Mouse (Mus musculus): Measurements from ENCODE around the gene Tspan4. TPM values are rescaled to one million over a fixed set of nuclear protein-coding genes. Genes with fewer than 3 reads are reported as not detected.

Gene Tspan4
- polyA plus RNA-seq, 1 experiment from 2014 or later: 32.6 TPM

GRCm38 (mm10) chr7:141465388-141466044 is 9.5 kb upstream of the Tspan4 start:
- Histone ChIP-seq H3K9me3 (no peaks in the 10 kb centered on the region), H3K9ac (replicated peaks) (no peak overlapping the region), H3K4me2 (replicated peaks) (no peak overlapping the region), H3K27ac (replicated peaks) (no peak overlapping the region), H3K4me3 (peak overlapping the region; percentile 17; the same call in 1 of the 2 replicates), H3K4me1 (peaks cover 54% of the 10 kb centered on the region), H3K27me3 (peaks cover 67% of the 10 kb centered on the region), H3K36me3 (peaks cover 10% of the 10 kb centered on the region)
- WGBS: 43% methylated on average over 8 of the region's 10 CpGs
- no peak for ATAC-seq (ENCODE audit: low FRiP score, low read depth)

DNA sequence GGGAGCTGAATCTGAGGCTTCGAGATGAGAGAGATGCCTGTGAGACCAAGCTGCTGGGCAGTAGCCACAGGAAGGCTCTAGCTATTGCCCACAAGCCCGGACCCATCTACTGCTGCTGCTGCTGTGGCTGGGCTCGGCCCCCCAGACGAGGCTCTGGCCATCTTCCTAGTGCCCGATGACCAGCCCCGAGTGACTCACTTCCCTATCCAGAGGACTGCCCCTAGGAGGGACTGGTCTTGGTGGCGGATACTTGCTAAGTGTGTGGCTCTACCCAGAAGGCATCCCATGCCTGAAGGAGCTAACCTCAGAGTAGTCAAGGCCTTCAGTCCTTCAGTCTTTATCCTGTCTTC is 9.0 kb upstream of the Tspan4 start:
- Histone ChIP-seq H3K9me3 (no peaks in the 10 kb centered on the region), H3K27me3 (peaks cover 62% of the 10 kb centered on the region)

DNA sequence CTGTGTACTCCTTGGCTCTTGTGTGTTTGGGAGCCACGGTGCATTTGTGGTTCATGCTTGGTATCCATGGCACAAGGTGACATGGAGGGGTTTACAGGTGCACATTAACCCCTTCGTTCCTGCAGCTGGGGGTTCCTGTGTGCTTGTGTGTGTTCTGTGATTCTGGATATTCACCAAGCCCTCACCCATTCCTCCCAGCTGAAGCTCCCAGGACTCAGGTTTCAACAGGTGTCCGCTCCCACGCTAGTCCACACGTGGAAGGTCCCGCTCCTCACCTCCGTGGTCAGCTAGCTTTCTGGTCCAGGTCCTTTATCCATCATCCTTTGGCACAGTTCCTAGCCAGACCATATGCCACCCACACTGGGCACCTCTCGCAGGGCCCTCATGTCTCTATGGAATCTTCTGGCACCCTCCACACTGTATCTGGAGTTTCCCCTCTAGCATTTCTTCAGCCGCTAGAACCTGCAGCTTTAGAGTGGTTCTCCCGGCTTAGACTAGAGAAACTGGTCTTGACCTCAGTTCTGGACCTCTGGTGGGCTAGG is 8.4 kb upstream of the Tspan4 start:
- no peak overlapping the region for H3K27ac ChIP-seq (replicated peaks)
- peaks cover 51% of the 10 kb centered on the region for H3K4me1 ChIP-seq

More for the DNA sequence above, 9.0 kb upstream of the Tspan4 start:
- ATAC-seq (ENCODE audit: low FRiP score, low read depth): no peak
- Histone ChIP-seq H3K9ac (replicated peaks) (no peak overlapping the region), H3K4me1 (peaks cover 54% of the 10 kb centered on the region), H3K4me2 (replicated peaks) (no peak overlapping the region), H3K36me3 (peaks cover 15% of the 10 kb centered on the region), H3K4me3 (no peak overlapping the region), H3K27ac (replicated peaks) (no peak overlapping the region)
- WGBS: 84% methylated on average over 7 of the region's 7 CpGs

GRCm38 (mm10) chr7:141467230-141468030 is 7.6 kb upstream of the Tspan4 start, which contains the start of gene Cd151:
TSS of gene Cd151 (plus strand) at chr7:141467392.
- Histone ChIP-seq H3K27ac (replicated peaks) (peak within 1 kb of the TSS; percentile 79), H3K4me2 (replicated peaks) (peak within 1 kb of the TSS; percentile 74), H3K36me3 (peaks cover 27% of the 10 kb centered on the region), H3K4me3 (peak within 1 kb of the TSS; percentile 70), H3K9ac (replicated peaks) (peak within 1 kb of the TSS; percentile 83), H3K4me1 (peaks cover 43% of the 10 kb centered on the region), H3K27me3 (peaks cover 48% of the 10 kb centered on the region), H3K9me3 (no peaks in the 10 kb centered on the region)
- peak; percentile 74 for ATAC-seq (ENCODE audit: low FRiP score, low read depth)
- under 1% methylated on average over 52 of the region's 52 CpGs for WGBS

More for the DNA sequence above, 8.4 kb upstream of the Tspan4 start:
- H3K27me3 ChIP-seq: peaks cover 55% of the 10 kb centered on the region
- H3K4me3 ChIP-seq: peak overlapping the region; percentile 70
- H3K4me2 ChIP-seq (replicated peaks): peak overlapping the region; percentile 74
- WGBS: 58% methylated on average over 10 of the region's 10 CpGs
- H3K9me3 ChIP-seq: no peaks in the 10 kb centered on the region
- H3K9ac ChIP-seq (replicated peaks): peak overlapping the region; percentile 83
- peaks cover 21% of the 10 kb centered on the region for H3K36me3 ChIP-seq
- no peak; the same call in 1 of the 2 replicates for ATAC-seq (ENCODE audit: low FRiP score, low read depth)

GRCm38 (mm10) chr7:141468164-141468521 is 6.9 kb upstream of the Tspan4 start:
- Histone ChIP-seq H3K4me3 (peak overlapping the region; percentile 70), H3K36me3 (peaks cover 32% of the 10 kb centered on the region), H3K9me3 (no peaks in the 10 kb centered on the region), H3K27ac (replicated peaks) (peak overlapping the region; percentile 79), H3K4me1 (peaks cover 43% of the 10 kb centered on the region), H3K27me3 (peaks cover 40% of the 10 kb centered on the region), H3K4me2 (replicated peaks) (peak overlapping the region; percentile 74), H3K9ac (replicated peaks) (peak overlapping the region; percentile 83)
- 28% methylated on average over 5 of the region's 5 CpGs for WGBS
- ATAC-seq (ENCODE audit: low FRiP score, low read depth): peak; percentile 23; the same call in 1 of the 2 replicates

DNA sequence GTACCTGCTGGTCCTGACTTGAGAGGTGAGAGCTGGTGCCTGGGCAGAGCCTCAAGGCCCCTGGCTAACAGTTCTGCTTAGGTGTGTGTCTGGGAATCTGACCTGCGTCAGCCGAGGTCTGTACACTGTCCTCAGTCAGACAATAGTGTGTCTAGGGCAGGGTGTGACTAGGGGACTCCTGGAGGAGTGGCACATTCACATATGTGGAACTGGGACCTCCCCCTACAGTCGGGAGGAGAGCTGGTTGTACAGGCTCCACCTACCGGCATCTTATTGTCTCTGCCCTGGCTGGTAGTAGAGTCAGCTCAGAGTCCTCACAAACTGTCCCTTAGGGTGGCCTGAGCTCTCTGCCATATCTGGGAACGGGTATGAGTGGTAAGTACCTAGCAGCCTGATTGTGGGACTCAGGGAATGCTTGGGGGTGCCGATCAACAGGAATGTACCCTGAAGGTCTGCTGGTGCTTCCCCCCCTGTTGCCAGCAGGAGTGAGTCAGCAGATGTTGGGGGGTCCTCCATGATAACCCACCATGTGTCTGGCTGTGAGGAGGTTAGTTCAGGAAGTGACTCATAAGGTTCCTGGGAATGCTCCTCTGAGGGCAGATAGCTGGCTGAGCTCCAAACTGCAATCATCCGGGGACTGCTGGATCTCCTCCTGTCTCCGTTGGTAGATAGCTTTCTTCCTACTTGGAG is 6.4 kb upstream of the Tspan4 start:
- no peaks in the 10 kb centered on the region for H3K9me3 ChIP-seq
- H3K4me1 ChIP-seq: peaks cover 47% of the 10 kb centered on the region
- peak; percentile 78 for ATAC-seq (ENCODE audit: low FRiP score, low read depth)
- peak overlapping the region; percentile 79 for H3K27ac ChIP-seq (replicated peaks)
- H3K4me2 ChIP-seq (replicated peaks): peak overlapping the region; percentile 74
- peaks cover 35% of the 10 kb centered on the region for H3K27me3 ChIP-seq
- WGBS: 21% methylated on average over 8 of the region's 8 CpGs
- H3K4me3 ChIP-seq: peak overlapping the region; percentile 70
- peak overlapping the region; percentile 83 for H3K9ac ChIP-seq (replicated peaks)
- H3K36me3 ChIP-seq: peaks cover 32% of the 10 kb centered on the region

- 69% methylated on average over 6 of the region's 6 CpGs for WGBS
- H3K4me1 ChIP-seq: peaks cover 52% of the 10 kb centered on the region
- no peaks in the 10 kb centered on the region for H3K9me3 ChIP-seq
- H3K27me3 ChIP-seq: peaks cover 28% of the 10 kb centered on the region
- H3K36me3 ChIP-seq: peaks cover 32% of the 10 kb centered on the region
- H3K9ac ChIP-seq (replicated peaks): peak overlapping the region; percentile 41
- peak overlapping the region; percentile 70 for H3K4me3 ChIP-seq
- no peak overlapping the region; the same call in 1 of the 2 replicates for H3K27ac ChIP-seq (replicated peaks)
- ATAC-seq (ENCODE audit: low FRiP score, low read depth): no peak
- H3K4me2 ChIP-seq (replicated peaks): peak overlapping the region; percentile 74
These were observed 5.7 kb upstream of the Tspan4 start for GRCm38 (mm10) chr7:141469352-141469751.

- Histone ChIP-seq H3K4me2 (replicated peaks) (peak overlapping the region; percentile 74), H3K4me3 (0 out of 2 replicates have a peak overlapping the region, but pooled peaks have one; percentile 70), H3K27ac (replicated peaks) (0 out of 2 replicates have a peak overlapping the region, but pooled peaks have one; percentile 10), H3K9me3 (no peaks in the 10 kb centered on the region), H3K9ac (replicated peaks) (0 out of 2 replicates have a peak overlapping the region, but pooled peaks have one; percentile 41), H3K36me3 (peaks cover 32% of the 10 kb centered on the region), H3K27me3 (peaks cover 21% of the 10 kb centered on the region), H3K4me1 (peaks cover 48% of the 10 kb centered on the region)
- no peak for ATAC-seq (ENCODE audit: low FRiP score, low read depth)
- WGBS: 91% methylated on average over 18 of the region's 18 CpGs
These were observed 5.0 kb upstream of the Tspan4 start for GRCm38 (mm10) chr7:141469901-141470636.

- H3K36me3 ChIP-seq: peaks cover 32% of the 10 kb centered on the region
- H3K4me1 ChIP-seq: peaks cover 51% of the 10 kb centered on the region
- no peak overlapping the region for H3K9ac ChIP-seq (replicated peaks)
- peaks cover 18% of the 10 kb centered on the region for H3K27me3 ChIP-seq
- no peak overlapping the region for H3K4me3 ChIP-seq
- no peak overlapping the region for H3K27ac ChIP-seq (replicated peaks)
- H3K9me3 ChIP-seq: no peaks in the 10 kb centered on the region
- no peak overlapping the region for H3K4me2 ChIP-seq (replicated peaks)
- no peak for ATAC-seq (ENCODE audit: low FRiP score, low read depth)
- WGBS: 97% methylated on average over 10 of the region's 10 CpGs
These were observed 4.4 kb upstream of the Tspan4 start for GRCm38 (mm10) chr7:141470637-141470944.

GRCm38 (mm10) chr7:141471236-141471635 is 3.8 kb upstream of the Tspan4 start:
- no peak overlapping the region for H3K9ac ChIP-seq (replicated peaks)
- no peak overlapping the region for H3K4me3 ChIP-seq
- peaks cover 58% of the 10 kb centered on the region for H3K4me1 ChIP-seq
- H3K36me3 ChIP-seq: peaks cover 32% of the 10 kb centered on the region
- no peak overlapping the region for H3K27ac ChIP-seq (replicated peaks)
- no peaks in the 10 kb centered on the region for H3K9me3 ChIP-seq
- no peak for ATAC-seq (ENCODE audit: low FRiP score, low read depth)
- WGBS: 91% methylated on average over 1 of the region's 1 CpGs
- H3K27me3 ChIP-seq: peaks cover 18% of the 10 kb centered on the region
- no peak overlapping the region for H3K4me2 ChIP-seq (replicated peaks)

DNA sequence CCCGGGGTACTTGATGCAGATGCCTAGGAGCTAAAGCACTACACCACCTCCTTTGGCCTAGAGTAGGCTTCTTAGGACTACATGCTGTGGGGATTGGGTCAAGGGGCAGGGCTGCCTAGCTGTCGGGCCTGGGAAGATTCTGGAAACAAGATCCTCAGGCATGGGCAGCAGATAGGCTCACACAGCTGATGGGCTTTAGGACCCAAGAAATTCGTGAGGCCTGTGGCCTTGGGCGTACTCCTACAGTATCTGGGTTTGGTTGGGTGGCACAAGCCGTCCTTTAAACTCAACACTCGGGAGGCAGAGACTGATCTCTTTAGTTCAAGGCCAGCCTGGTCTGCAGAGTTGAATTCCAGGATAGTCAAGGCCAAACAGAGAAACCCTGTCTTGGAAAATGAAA is 2.8 kb upstream of the Tspan4 start:
- whole genome bisulfite sequencing: 86% methylated on average over 6 of the region's 6 CpGs
- H3K36me3 ChIP-seq: peaks cover 32% of the 10 kb centered on the region
- H3K27ac ChIP-seq (replicated peaks): no peak overlapping the region
- ATAC-seq (ENCODE audit: low FRiP score, low read depth): no peak
- no peak overlapping the region for H3K9ac ChIP-seq (replicated peaks)
- H3K4me1 ChIP-seq: peaks cover 58% of the 10 kb centered on the region
- H3K9me3 ChIP-seq: no peaks in the 10 kb centered on the region
- no peak overlapping the region for H3K4me3 ChIP-seq
- peaks cover 18% of the 10 kb centered on the region for H3K27me3 ChIP-seq
- no peak overlapping the region for H3K4me2 ChIP-seq (replicated peaks)

Measured in midbrain, embryonic 12.5 days (tissue).